Mouse (Mus musculus) layer of hippocampus, adult 9-11 months (tissue): ENCODE results near the gene Mrps17.
"Not testable (repeated sequence)": the region's sequence is repeated elsewhere in the genome, so short reads cannot be mapped to it uniquely, and the experiment has no call there.

Experiments used
- DNase-seq: peaks from one replicate; pipeline ENCODE4 v3.0.0; 2022

Mrps17 gene

GRCm38 (mm10) chr5:129715326-129715861 is at the start of gene Mrps17:
Gene Mrps17 (plus strand): TSS chr5:129715497.
- peak; percentile 93 for DNase-seq

GRCm38 (mm10) chr5:129666271-129666909 is 48.9 kb upstream of the Mrps17 start:
- DNase-seq = no peak

DNA sequence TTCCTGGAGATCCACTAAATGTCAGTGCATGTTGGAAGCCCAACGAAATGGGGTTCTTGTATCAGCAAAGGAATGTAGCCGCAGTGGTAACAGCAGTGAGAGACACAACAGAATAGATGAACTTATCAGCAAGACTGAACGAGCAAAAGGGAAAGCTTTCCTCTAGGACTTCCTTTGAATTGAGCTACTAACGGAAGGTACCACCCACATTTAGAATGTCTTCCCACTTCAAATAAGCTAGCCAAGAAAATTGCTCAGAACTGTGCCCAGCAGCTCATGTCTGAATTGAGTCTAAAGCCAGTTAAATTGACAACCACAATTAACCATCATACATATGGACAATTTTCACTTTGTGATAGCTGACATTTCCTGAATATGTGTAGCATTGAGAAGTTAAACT is 47.4 kb upstream of the Mrps17 start:
- DNase-seq = no peak

- no peak for DNase-seq
Measured at GRCm38 (mm10) chr5:129669453-129670035, 45.8 kb upstream of the Mrps17 start.

DNA sequence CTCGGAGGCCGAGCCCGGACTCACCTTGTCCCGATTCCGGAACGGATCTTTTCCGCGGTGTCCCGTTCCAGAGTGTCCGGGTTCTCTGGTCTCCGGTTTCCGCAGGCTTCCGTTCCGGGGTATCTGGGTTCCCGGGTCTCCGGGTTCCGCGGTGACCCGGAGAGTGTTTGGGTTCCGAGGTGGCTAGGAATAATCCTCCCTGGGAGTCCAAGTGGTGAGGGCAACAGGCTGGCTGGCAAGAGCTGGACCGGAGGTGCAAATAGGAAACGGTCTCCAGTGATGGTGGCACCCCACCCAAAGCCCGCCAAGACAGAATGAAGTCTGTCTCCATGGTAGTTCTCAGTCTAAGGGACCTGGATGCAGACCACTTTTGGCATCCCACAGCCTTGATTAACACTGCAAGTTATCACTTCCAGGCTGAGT is 45.2 kb upstream of the Mrps17 start, which contains the start of gene Zfp11:
Gene Zfp11 (minus strand): TSS at position 64 of the 423 bp plus-strand sequence.
- DNase-seq = peak; percentile 65

DNA sequence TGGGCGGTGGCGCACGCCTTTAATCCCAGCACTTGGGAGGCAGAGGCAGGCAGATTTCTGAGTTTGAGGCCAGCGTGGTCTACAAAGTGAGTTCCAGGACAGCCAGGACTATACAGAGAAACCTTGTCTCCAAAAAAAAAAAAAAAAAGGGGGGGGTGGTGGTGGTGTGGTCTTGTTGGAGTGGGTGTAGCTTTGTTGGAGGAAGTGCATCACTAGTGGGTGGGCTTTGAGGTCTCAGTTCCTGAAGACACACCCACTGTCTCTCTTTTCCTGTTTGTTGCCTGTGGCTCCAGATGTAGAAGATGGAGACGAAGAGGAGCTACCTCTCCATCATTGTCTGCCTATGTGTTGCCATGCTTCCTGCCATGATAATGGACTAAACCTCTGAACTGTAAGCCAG is 30.2 kb upstream of the Mrps17 start:
- not testable (repeated sequence) for DNase-seq

- no peak for DNase-seq
Measured at GRCm38 (mm10) chr5:129687621-129688020, 27.7 kb upstream of the Mrps17 start.

DNA sequence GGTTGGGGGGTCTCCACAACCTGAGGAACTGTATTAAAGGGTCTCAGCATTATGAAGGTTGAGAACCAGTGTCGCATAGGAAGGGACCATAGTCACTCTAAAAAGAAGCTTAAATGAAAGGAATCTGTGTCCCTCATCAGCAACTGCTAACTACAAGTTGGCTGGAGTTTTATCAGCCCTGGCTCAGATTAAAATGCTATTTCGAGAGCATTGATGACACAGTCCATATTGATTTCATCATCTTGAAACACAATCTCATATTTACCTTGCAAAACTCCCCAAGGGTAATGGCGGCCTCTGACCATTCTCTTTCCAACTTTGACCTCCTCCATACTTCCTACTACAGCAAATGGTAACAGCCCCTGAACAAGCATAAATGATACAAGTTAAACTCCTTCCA is 24.8 kb upstream of the Mrps17 start:
- DNase-seq = no peak

DNA sequence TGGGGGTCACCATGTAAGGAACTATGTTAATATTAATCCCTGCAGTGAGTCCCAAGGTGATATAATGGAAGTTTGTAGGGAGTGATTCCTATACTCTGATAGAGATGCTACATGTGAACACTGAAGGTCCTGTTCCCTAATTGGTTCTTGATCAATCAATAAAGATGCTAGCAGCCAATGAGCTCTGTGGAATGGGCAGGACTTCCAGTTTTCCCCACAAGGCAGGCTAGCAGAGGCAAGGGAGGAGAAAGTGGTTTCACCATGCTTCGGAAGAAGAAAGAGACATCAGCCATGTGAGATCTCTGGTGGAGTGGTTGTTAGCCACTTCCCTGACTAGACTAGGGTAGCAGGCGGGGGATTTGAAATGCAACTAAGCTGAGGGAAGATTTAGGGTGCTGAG is 14.8 kb upstream of the Mrps17 start:
- DNase-seq = no peak

- DNase-seq = no peak
Measured at GRCm38 (mm10) chr5:129701706-129702105, 13.6 kb upstream of the Mrps17 start.

DNA sequence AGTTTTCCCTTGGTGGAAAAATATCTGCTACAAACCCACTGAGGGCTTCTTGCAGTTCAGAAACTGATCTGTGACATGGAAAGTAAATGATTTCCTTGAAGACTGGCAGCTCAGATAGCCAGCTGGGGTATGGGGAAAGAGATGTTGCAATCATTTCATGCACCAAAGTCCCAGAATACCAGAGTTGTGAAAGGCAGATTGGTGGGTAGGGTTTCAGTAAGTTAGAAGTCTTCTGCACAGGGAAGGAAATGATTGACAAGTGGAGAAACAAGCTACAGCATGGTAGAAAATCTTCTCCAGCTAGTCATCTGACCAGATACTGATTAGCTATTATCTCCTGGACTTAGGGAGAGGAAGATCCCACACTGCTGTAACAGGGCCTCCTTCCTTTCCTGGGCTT is 11.9 kb upstream of the Mrps17 start:
- no peak for DNase-seq

DNA sequence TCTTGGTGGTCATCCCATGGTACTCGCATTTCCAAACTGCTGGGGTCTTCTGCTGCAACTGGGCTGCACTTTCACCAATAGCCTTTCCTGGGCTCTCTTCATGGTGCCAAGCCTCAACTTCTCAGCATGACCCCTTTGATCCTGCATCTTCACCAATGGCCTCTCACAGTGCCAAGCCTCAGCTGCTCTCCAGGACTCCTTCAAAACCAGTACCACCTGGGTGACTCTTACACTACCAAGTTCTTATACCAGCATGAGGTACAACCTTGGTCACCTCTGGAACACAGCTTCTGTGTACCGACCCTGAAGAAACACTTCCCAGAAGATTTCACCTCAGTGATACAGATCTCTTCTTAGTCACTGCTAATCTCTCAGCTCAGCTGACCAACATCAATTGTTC is 6.9 kb upstream of the Mrps17 start, which contains the start of gene Sept14:
Gene Sept14 (minus strand): TSS at position 101 of the 400 bp plus-strand sequence.
- no peak for DNase-seq

DNA sequence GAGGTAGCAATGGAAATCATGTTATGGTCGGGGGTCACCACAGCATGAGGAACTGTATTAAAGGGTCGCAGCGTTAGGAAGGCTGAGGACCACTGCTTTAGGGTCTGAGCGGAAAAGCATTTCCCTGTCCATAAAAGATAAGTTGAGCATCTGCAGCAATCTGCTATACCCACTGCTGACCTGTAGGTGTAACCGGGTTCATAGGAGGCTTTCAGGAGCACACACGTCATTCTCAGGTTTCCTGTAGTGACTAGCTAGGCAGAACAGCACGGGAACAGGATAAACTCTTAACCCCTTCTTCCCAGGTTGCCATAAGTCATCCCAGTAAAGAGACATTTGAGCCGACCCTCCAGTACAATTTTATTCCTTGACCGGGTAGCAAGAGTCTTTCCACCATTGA is 1.7 kb downstream of the Mrps17 start:
- no peak for DNase-seq

- no peak for DNase-seq
Measured at GRCm38 (mm10) chr5:129720176-129720575, 4.9 kb downstream of the Mrps17 start.

DNA sequence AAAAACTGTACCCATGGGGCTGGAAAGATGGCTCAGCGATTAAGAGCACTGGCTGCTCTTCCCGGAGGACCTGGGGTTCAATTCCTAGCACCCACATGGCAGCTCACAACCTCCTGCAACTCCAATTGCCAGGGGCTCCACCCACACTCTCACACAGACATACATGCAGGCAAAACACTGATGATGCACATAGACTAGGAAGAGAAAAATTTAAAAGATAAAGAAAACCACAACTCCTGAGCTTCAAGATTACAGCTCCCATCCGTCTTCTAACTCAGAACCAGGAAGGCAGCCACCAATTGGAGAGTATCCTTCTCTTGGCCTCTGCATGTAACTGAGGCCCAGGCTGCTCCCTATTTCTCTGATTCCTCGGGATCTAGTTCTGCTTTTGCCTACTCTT is 9.0 kb downstream of the Mrps17 start:
- no peak for DNase-seq

DNA sequence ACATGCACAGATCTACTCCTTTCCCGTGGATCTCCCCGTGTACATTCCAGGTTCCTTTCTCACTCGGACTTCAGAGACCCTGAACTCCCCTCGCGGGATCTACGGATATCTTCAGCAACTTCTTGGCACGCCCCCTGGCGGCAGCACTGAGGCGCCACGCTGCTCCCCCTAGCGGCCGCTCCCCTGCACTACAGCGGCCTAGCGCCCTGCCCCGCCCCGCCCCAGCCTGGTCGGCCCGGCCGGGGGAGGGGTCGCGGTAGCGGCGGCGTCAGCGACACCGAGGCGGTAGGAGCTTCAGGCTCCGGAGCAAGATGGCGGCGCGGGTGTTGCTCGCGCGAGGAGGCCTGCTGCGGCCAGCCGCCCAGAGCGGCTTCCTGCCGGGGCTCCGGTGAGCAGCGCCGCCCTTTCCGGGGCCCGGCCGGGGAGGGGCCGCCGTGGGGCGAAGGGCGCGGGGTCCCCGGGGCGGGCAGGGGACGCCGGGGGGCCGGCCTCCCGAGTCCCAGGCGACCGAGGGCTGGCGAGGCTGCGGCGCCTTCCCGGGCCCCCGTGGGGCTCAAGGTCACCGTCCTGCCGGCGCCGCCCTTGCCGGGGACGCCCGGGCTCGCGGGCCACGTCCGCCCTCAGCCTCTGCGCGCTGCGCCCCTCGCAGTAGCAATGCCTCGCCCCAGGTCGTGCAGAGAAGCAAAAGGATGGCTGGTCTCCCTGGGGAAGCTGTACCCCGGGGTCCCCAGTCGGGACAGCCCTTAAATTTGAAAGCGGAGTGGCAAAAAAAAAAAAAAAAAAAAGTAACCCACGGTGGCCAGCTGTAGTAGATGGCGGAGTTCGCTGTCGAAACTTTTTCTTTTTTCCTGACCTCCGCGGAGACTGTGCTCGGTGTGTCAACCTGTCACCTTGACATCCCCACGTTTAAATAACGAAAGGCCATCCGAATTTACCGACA is 9.8 kb downstream of the Mrps17 start, which contains the start of gene Nipsnap2:
Gene Nipsnap2 (plus strand): TSS at position 230 of the 940 bp plus-strand sequence.
- DNase-seq = peak; percentile 89

GRCm38 (mm10) chr5:129725774-129726392 is 10.6 kb downstream of the Mrps17 start:
- no peak for DNase-seq

DNA sequence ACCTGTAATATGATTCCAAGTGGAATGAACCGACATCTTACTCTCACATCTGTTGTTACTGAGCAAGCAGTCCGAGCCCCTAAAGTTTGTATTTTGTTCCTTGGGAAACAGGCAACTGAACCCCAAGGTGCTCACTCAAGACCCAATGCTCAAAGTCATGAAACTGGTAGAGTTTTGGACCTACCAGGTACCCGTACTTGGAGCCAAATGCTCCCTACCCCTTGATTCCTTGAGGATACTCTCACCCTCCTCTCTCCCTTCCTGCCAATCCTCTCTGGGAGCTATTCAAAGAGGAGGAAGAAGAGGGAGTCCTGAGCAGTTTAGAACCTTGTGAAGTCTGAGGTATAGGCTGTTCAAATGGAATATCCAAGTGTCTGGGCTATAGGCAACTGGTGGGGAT is 11.5 kb downstream of the Mrps17 start:
- DNase-seq = no peak

GRCm38 (mm10) chr5:129729286-129729685 is 14.0 kb downstream of the Mrps17 start:
- no peak for DNase-seq

DNA sequence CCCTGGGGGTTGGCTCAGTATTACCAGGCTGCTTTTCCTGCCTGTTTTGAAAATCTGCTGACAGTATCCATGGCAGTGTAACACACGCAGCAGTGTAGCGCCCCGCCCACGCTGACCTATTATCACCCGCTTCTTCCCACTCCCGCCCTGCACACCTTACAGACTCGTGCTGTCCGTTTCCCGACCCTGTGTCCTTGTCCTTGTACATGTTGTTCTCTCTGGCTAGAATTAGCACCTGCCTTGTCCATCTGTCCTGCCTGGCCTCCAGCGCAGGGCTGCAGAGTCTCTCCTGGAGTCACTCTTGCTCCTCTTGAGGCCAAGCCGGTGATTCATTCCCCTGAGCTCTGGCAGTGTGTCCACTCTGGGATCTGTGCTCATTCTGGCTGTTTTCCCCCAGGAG is 15.0 kb downstream of the Mrps17 start:
- no peak for DNase-seq

- no peak for DNase-seq
Measured at GRCm38 (mm10) chr5:129731021-129731420, 15.7 kb downstream of the Mrps17 start.

DNA sequence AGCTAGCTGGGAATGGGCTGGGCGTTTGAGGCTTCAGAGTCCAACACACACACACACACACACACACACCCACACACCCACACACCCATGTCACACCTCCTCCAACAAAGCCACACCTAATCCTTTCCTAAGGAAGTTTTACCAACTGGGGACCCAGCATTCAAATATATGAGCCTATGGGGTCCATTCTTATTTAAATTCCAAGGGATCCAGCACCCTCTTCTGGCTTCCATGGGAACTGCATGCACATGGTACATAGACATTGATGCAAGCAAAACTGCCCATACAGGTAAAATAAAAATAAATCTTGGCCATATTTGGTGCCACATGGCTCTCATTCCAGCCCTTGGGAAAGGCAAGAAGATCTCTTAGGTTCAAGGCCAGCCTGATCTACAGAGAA is 25.7 kb downstream of the Mrps17 start:
- DNase-seq = no peak
